Mouse (Mus musculus) MEL (cell line): ENCODE data around the gene Tspan18. TPM values are rescaled to one million over a fixed set of nuclear protein-coding genes. Genes with fewer than 3 reads are reported as not detected.

Experiments
- DNase-seq: peaks from one replicate; pipeline ENCODE4 v3.0.0; 2011; ENCODE audit warnings: low read depth, low spot score
- H3K27ac ChIP-seq: 2 replicates; pipeline ENCODE4 v1.5.1; 2012; ENCODE audit warnings: low read depth, mild to moderate bottlenecking, control low read depth, low read length, moderate library complexity; ENCODE audit not compliant: control insufficient read depth
- H3K27me3 ChIP-seq, 2 experiments: fragments of 150-350 bp in 1 of 2; sonication (generic) in 1 of 2; 2 replicates each; pipeline ENCODE4 v1.6.1; 2012; ENCODE audit warnings: low read length in 2 of 2, mild to moderate bottlenecking in 2 of 2, improper control_type of control experiment in 1 of 2, moderate library complexity in 1 of 2; ENCODE audit not compliant: insufficient read depth in 2 of 2, control insufficient read depth in 1 of 2
- H3K36me3 ChIP-seq, 2 experiments: 2 replicates each; pipeline ENCODE4 v1.6.1; 2012 to 2014; ENCODE audit warnings: low read length in 2 of 2, improper control_type of control experiment in 1 of 2, inconsistent platforms in 1 of 2, mild to moderate bottlenecking in 1 of 2; ENCODE audit not compliant: insufficient read depth in 2 of 2, control insufficient read depth in 1 of 2
- H3K4me1 ChIP-seq, 2 experiments: fragments of 150-350 bp in 1 of 2; sonication (generic) in 1 of 2; 2 replicates each; pipeline ENCODE4 v1.6.1; 2012; ENCODE audit warnings: low read length in 2 of 2, improper control_type of control experiment in 1 of 2, mild to moderate bottlenecking in 1 of 2; ENCODE audit not compliant: insufficient read depth in 2 of 2, control insufficient read depth in 1 of 2
- H3K4me3 ChIP-seq, 2 experiments: fragments of 150-350 bp in 1 of 2; sonication (generic) in 1 of 2; 2 replicates each; pipeline ENCODE4 v1.5.1; 2012; ENCODE audit warnings: low read depth in 2 of 2, low read length in 2 of 2, mild to moderate bottlenecking in 2 of 2, moderate library complexity in 2 of 2, control low read depth in 1 of 2, improper control_type of control experiment in 1 of 2; ENCODE audit not compliant: control insufficient read depth in 1 of 2, insufficient read depth in 1 of 2
- H3K79me2 ChIP-seq: 2 replicates; pipeline ENCODE4 v1.6.1; 2012; ENCODE audit warnings: mild to moderate bottlenecking, low read length, moderate library complexity; ENCODE audit not compliant: control insufficient read depth, poor library complexity, insufficient read depth
- H3K9ac ChIP-seq: 2 replicates; pipeline ENCODE4 v1.6.1; 2012; ENCODE audit warnings: low read depth, mild to moderate bottlenecking, control low read depth, low read length, moderate library complexity; ENCODE audit not compliant: control insufficient read depth, poor library complexity, severe bottlenecking
- H3K9me3 ChIP-seq: fragments of 150-350 bp; sonication (generic); replicated peaks from 2 replicates; pipeline ENCODE4 v1.6.1; 2012; ENCODE audit warnings: mild to moderate bottlenecking, low read length, improper control_type of control experiment, moderate library complexity; ENCODE audit not compliant: insufficient read depth
- CHD1 ChIP-seq: IDR thresholded peaks from 2 replicates; pipeline ENCODE4 v1.6.1; 2012; ENCODE audit warnings: low read depth, mild to moderate bottlenecking, inconsistent platforms, low read length, improper control_type of control experiment
- CTCF ChIP-seq, 3 experiments: IDR thresholded peaks in 2 of 3; conservative IDR thresholded peaks in 1 of 3; 2 replicates each; pipeline ENCODE4 v1.5.1; 2011 to 2012; ENCODE audit warnings: low read length in 3 of 3, low read depth in 2 of 3, mild to moderate bottlenecking in 2 of 3, improper control_type of control experiment in 1 of 3, inconsistent platforms in 1 of 3, mixed read lengths in 1 of 3, moderate library complexity in 1 of 3; ENCODE audit not compliant: control insufficient read depth in 1 of 3, insufficient read depth in 1 of 3, poor library complexity in 1 of 3, severe bottlenecking in 1 of 3
- GATA1 ChIP-seq: IDR thresholded peaks from 2 replicates; pipeline ENCODE4 v1.6.1; 2011; ENCODE audit warnings: low read depth, low read length, improper control_type of control experiment
- HCFC1 ChIP-seq: IDR thresholded peaks from 2 replicates; pipeline ENCODE4 v1.6.1; 2012; ENCODE audit warnings: low read depth, mild to moderate bottlenecking, inconsistent platforms, low read length, improper control_type of control experiment, moderate library complexity
- MAFK ChIP-seq: IDR thresholded peaks from 2 replicates; pipeline ENCODE4 v1.6.1; 2011; ENCODE audit warnings: low read depth, mild to moderate bottlenecking, low read length, improper control_type of control experiment, borderline replicate concordance
- MAX ChIP-seq: IDR thresholded peaks from 2 replicates; pipeline ENCODE4 v1.6.1; 2011; ENCODE audit warnings: low read length, improper control_type of control experiment
- POLR2AphosphoS2 ChIP-seq: IDR thresholded peaks from 2 replicates; pipeline ENCODE4 v1.6.1; 2011; ENCODE audit warnings: low read length, improper control_type of control experiment
- USF1 ChIP-seq: IDR thresholded peaks from 2 replicates; pipeline ENCODE4 v1.6.1; 2014; ENCODE audit warnings: low read depth, mild to moderate bottlenecking, inconsistent platforms, low read length, improper control_type of control experiment, moderate library complexity
- ZNF384 ChIP-seq: IDR thresholded peaks from 2 replicates; pipeline ENCODE4 v1.6.1; 2012; ENCODE audit warnings: low read depth, mild to moderate bottlenecking, inconsistent platforms, low read length, improper control_type of control experiment
- polyA plus RNA-seq, 2 experiments: library from polyadenylated mRNA; stranded (reverse) in 1 of 2; unstranded in 1 of 2; fragments of >175 nt in 1 of 2; fragments of >200 nt in 1 of 2; gene quantifications; 2 replicates each; pipeline versions ENCODE4 v1.2.1 to v1.2.4; 2012; ENCODE audit warnings: low replicate concordance in 2 of 2, low read depth in 1 of 2; ENCODE audit not compliant: insufficient read length in 2 of 2, insufficient read depth in 1 of 2, missing spikeins in 1 of 2
- total RNA-seq: library from RNA; depleted of rRNA; stranded (reverse); fragments of 300-350 nt; gene quantifications from 2 replicates; pipeline ENCODE4 v1.2.3, GENCODE M21; 2012

Tspan18 gene
- total and polyA plus RNA-seq, 3 experiments, result 2.2 to 4.4 TPM; not detected in 1

DNA sequence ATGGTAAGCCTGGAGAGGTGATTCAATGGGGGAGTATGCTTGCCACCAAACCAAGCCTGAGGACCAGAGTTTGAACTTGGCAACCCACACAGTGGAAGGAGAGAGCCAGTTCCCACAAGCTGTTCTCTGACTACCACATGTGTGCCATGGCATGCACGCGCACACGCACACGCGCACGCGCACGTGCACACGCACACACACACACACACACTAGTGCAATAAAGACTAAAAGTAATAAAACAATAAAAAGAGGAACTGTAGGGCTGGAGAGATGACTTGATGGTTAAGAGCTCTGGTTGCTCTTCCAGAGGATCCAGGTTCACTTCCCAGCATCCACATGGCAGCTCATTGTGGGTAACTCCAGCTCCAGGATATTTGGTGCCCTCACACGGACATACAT, 38.6 kb upstream of the Tspan18 start:
- H3K4me1 ChIP-seq, result no peaks in the 10 kb centered on the region
- H3K27ac ChIP-seq, result no peak overlapping the region
- no peak overlapping the region for H3K4me3 ChIP-seq
- H3K36me3 ChIP-seq, result no peaks in the 10 kb centered on the region
- H3K79me2 ChIP-seq, result no peaks in the 10 kb centered on the region
- no peak for TF ChIP-seq HCFC1
- TF ChIP-seq CHD1, result no peak
- no peak for TF ChIP-seq MAX
- TF ChIP-seq ZNF384, result no peak
- TF ChIP-seq GATA1, result no peak
- H3K9ac ChIP-seq, result no peak overlapping the region
- DNase-seq, result no peak
- no peaks in the 10 kb centered on the region for H3K9me3 ChIP-seq
- H3K27me3 ChIP-seq, result peaks cover 9 to 10% of the 10 kb centered on the region in 2 experiments

DNA sequence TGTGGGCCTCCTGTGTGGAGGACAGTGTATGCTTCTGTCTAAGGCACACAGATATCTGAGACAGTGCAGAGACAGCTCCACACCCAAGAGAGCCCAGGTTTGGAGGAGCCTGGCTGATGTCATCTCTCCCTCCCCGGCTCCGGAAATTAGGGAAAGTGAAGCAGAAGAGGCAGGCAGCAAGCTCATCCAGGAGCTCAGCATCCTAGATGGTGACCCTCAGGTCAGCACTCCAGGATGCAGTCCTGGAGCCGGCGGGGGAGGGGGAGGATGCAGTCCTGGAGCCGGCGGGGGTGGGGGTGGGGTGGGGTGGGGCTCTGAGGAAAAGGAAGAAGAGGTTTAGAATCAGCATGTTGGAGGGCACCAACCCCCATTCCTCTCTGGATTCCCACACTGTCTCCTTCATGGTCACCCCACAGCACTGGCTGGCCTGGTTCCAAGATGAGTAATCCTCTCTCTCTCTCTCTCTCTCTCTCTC, 37.8 kb upstream of the Tspan18 start:
- no peaks in the 10 kb centered on the region for H3K9me3 ChIP-seq
- H3K9ac ChIP-seq, result no peak overlapping the region
- peaks cover 9 to 15% of the 10 kb centered on the region in 2 experiments for H3K27me3 ChIP-seq
- H3K27ac ChIP-seq, result no peak overlapping the region
- TF ChIP-seq POLR2AphosphoS2 (no peak), MAX (no peak)
- no peaks in the 10 kb centered on the region for H3K79me2 ChIP-seq
- no peak for DNase-seq
- no peaks in the 10 kb centered on the region for H3K4me1 ChIP-seq
- H3K36me3 ChIP-seq, result no peaks in the 10 kb centered on the region
- H3K4me3 ChIP-seq, result no peak overlapping the region

DNA sequence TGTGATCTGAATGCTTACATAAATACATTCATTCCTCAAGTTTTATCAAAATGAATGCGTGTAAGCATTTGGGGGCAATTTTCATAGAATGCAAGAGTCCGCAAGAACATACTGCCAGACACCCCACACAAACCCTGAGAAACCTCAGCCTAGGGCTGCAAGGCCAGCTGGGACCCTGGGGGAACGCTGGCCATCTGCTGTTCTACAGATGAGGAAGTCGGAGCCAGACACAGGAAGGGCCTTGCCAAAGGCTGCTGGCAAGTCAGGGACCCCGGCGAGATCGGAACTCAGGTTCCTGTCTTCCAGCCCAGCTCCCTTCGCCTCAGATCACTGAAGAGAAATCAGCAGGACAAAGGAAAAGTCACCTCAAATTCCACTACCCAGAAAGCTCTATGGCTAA, 34.6 kb upstream of the Tspan18 start:
- no peaks in the 10 kb centered on the region for H3K79me2 ChIP-seq
- peaks cover 4 to 11% of the 10 kb centered on the region in 2 experiments for H3K27me3 ChIP-seq
- no peak overlapping the region for H3K27ac ChIP-seq
- no peaks in the 10 kb centered on the region for H3K36me3 ChIP-seq
- no peak overlapping the region for H3K9ac ChIP-seq
- no peak overlapping the region for H3K4me3 ChIP-seq
- H3K4me1 ChIP-seq, result no peaks in the 10 kb centered on the region; a peak in 1 of 4 replicates
- no peak for TF ChIP-seq CTCF (IDR thresholded peaks at IDR 0.05 in 2 of 3, conservative IDR thresholded peaks at IDR 0.05 in 1 of 3; ENCODE audit: control insufficient read depth in 1 of 3, insufficient read depth in 1 of 3, low read depth in 2 of 3, low read length in 3 of 3, poor library complexity in 1 of 3, severe bottlenecking in 1 of 3)
- no peak for TF ChIP-seq CHD1
- TF ChIP-seq, all 39 proteins: peak for 0
- H3K9me3 ChIP-seq, result no peaks in the 10 kb centered on the region
- DNase-seq, result no peak

- DNase-seq, result no peak
- TF ChIP-seq USF1 (no peak), MAFK (no peak)
- Histone ChIP-seq H3K4me3 (no peak overlapping the region), H3K9ac (no peak overlapping the region), H3K36me3 (no peaks in the 10 kb centered on the region), H3K4me1 (no peaks in the 10 kb centered on the region; a peak in 1 of 4 replicates), H3K9me3 (no peaks in the 10 kb centered on the region), H3K27ac (no peak overlapping the region), H3K27me3 (peaks cover 4 to 11% of the 10 kb centered on the region in 2 experiments), H3K79me2 (no peaks in the 10 kb centered on the region)
Measured at GRCm38 (mm10) chr2:93367962-93368361, 33.7 kb upstream of the Tspan18 start.
